Mouse (Mus musculus): ENCODE results near the gene Gm3020.
"Not testable (repeated sequence)": the region's sequence is repeated elsewhere in the genome, so short reads cannot be mapped to it uniquely, and the experiment has no call there.

Gene Gm3020

DNA sequence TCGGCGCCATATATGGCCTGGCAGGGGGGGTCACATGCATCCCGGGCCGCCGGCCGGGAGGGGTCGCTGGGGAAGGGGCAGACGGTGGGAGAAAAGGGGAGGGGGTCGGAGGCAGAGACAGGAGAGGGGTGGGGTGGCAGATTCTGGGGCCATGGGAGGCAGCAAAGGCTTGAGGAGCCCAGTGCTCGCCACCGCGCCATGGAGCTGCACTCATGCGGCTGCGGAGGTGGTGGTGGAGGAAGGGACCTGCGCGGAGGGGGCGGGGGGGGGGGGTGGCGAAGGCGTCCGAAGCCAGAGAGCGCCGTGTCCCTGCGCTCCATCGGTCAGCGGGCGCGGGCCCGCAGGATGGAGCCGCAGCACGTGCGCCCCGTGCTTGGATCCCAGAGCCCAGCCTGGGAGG is at the start of gene Gm3020:
TSS of gene Gm3020 (plus strand) at position 301 of the 400 bp plus-strand sequence.
- in situ Hi-C loops (cut with MboI, MseI), result loop anchor here (5.0 kb wide), 1 partner anchor 239 kb away; the partner anchor contains the start of gene Gm10409

DNA sequence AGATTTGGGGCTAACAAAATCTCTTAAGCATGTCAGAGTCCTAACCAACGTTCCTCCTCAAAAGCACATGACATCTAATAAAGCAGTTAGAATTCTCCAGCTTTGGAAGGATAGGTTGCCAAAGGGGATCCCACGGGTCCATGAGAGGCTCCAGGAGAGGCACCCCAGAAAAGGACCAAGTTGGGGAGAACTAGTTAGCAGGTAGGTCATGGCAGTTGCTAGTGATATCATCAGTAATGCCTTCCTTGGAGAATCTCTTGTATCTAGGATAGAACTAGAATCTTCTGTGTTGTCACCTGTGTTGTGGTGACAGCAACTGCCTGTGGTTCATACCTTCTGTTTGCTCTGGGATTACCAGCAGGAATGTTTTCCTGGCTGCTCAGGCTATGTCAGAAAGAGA is 17.6 kb upstream of the Gm3020 start, which contains the start of gene Gm3012:
TSS of gene Gm3012 (plus strand) at position 301 of the 400 bp plus-strand sequence.
- in situ Hi-C loops (cut with MboI, MseI), result not testable (repeated sequence)

DNA sequence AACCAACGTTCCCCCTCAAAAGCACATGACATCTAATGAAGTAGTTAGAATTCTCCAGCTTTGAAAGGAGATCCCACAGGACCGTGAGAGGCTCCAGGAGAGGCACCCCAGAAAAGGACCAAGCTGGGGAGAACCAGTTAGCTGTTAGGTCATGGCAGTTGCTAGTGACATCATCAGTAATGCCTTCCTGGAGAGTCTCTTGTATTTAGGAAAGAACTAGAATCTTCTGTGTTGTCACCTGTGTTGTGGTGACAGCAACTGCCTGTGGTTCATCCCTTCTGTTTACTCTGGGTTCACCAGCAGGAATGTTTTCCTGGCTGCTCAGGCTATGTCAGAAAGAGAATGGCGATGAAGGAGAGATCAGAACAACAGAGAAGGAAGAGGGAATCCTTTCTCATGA is 36.7 kb downstream of the Gm3020 start, which contains the start of gene Gm3043:
TSS of gene Gm3043 (plus strand) at position 301 of the 400 bp plus-strand sequence.
- in situ Hi-C loops (cut with MboI, MseI), result not testable (repeated sequence)
